Mouse (Mus musculus) kidney, postnatal 36 days (tissue): Measurements from ENCODE around the gene Fez1.
A peak's percentile ranks its signal among the peaks of the same experiment; 100 is the strongest.

Source experiments
- DNase-seq, 2 experiments: peaks; one replicate each; pipeline ENCODE4 v3.0.0; 2021 to 2022; ENCODE audit warnings: mixed read lengths in 2 of 2

Fez1 gene

GRCm38 (mm10) chr9:36833914-36834313 is 12.2 kb downstream of the Fez1 start:
- no peak for DNase-seq

- DNase-seq, result no peak
Observed at GRCm38 (mm10) chr9:36846346-36846745, 24.7 kb downstream of the Fez1 start.

- DNase-seq, result no peak
Observed at GRCm38 (mm10) chr9:36848661-36849060, 27.0 kb downstream of the Fez1 start.

GRCm38 (mm10) chr9:36850091-36850490 is 28.4 kb downstream of the Fez1 start:
- no peak for DNase-seq

- DNase-seq, result no peak
Observed at GRCm38 (mm10) chr9:36852175-36852574, 30.5 kb downstream of the Fez1 start.

GRCm38 (mm10) chr9:36856351-36856750 is 34.7 kb downstream of the Fez1 start:
- no peak for DNase-seq

GRCm38 (mm10) chr9:36857476-36858117 is 35.9 kb downstream of the Fez1 start:
- no peak for DNase-seq

GRCm38 (mm10) chr9:36858677-36859076 is 37.0 kb downstream of the Fez1 start:
- no peak for DNase-seq

GRCm38 (mm10) chr9:36862576-36862975 is 40.9 kb downstream of the Fez1 start:
- no peak for DNase-seq

GRCm38 (mm10) chr9:36863694-36864093 is 42.0 kb downstream of the Fez1 start:
- no peak for DNase-seq

GRCm38 (mm10) chr9:36864862-36865813 is 43.5 kb downstream of the Fez1 start:
- no peak for DNase-seq

- no peak for DNase-seq
Observed at GRCm38 (mm10) chr9:36868662-36869061, 47.0 kb downstream of the Fez1 start.

- DNase-seq, result no peak
Observed at GRCm38 (mm10) chr9:36870263-36870662, 48.6 kb downstream of the Fez1 start.

- no peak for DNase-seq
Observed at GRCm38 (mm10) chr9:36873796-36874195, 52.1 kb downstream of the Fez1 start.

- DNase-seq, result no peak
Observed at GRCm38 (mm10) chr9:36876313-36876712, 54.6 kb downstream of the Fez1 start.

- no peak for DNase-seq
Observed at GRCm38 (mm10) chr9:36876787-36877186, 55.1 kb downstream of the Fez1 start.

- DNase-seq, result no peak
Observed at GRCm38 (mm10) chr9:36881615-36882014, 60.0 kb downstream of the Fez1 start.

- no peak for DNase-seq
Observed at GRCm38 (mm10) chr9:36882034-36882745, 60.5 kb downstream of the Fez1 start.

GRCm38 (mm10) chr9:36883569-36883968 is 61.9 kb downstream of the Fez1 start:
- DNase-seq, result no peak

- peak; percentile 14 to 49 for DNase-seq
Observed at GRCm38 (mm10) chr9:36885237-36885636, 63.6 kb downstream of the Fez1 start.

GRCm38 (mm10) chr9:36890552-36890951 is 68.9 kb downstream of the Fez1 start:
- DNase-seq, result peak; percentile 4 to 60

- DNase-seq, result no peak
Observed at GRCm38 (mm10) chr9:36893413-36893990, 71.8 kb downstream of the Fez1 start.

- no peak for DNase-seq
Observed at GRCm38 (mm10) chr9:36894242-36894641, 72.6 kb downstream of the Fez1 start.
